Mouse (Mus musculus): ENCODE results near the gene Kcnt2.

GRCm38 (mm10) chr1:140624918-140625317 is 379.0 kb downstream of the Kcnt2 start:
- no peak for TF ChIP-seq POLR2A (IDR thresholded peaks at IDR 0.05; ENCODE audit: borderline replicate concordance, control insufficient read depth, low read depth, low read length)
- TF ChIP-seq CTCF (IDR thresholded peaks at IDR 0.05; ENCODE audit: control insufficient read depth, insufficient read depth, low read length) = no peak

Data from bone marrow, adult 2 months (tissue).